Mouse (Mus musculus): ENCODE results near the gene Zfp280d. TPM values are rescaled to one million over a fixed set of nuclear protein-coding genes. Genes with fewer than 3 reads are reported as not detected.
"Not testable (repeated sequence)": the region's sequence is repeated elsewhere in the genome, so short reads cannot be mapped to it uniquely, and the experiment has no call there.

Zfp280d gene
- polyA plus RNA-seq, 1 experiment from 2014 or later, result 47.4 TPM

DNA sequence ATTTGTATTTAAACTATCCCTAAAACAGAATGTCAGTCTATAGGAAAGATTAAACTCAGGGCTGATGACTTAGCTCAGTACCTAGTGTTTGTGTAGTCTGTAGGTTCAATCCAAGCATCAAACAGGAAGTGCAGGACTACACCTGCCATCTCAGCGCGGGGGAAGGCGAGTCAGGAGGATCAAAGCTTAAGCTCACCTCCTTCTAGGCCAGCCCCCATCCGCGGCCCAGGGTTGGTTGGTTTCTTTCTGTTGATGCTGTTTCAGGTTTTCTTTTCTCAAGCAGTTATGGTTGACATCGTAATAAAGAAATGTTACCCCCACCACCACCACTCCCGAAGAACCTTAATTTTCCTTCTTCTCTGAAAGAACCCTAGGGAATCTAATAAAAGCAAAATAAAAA lies 111.1 kb downstream of the Zfp280d start:
- no peak overlapping the region for H3K27ac ChIP-seq (replicated peaks)
- H3K4me3 ChIP-seq, result no peak overlapping the region
- no peaks in the 10 kb centered on the region for H3K9me3 ChIP-seq (replicated peaks)
- H3K4me1 ChIP-seq, result no peaks in the 10 kb centered on the region
- WGBS, result 84% methylated on average over 7 of the region's 7 CpGs
- no peak for DNase-seq (ENCODE audit: low spot score)
- H3K27me3 ChIP-seq (ENCODE audit: low read depth, poor library complexity, severe bottlenecking), result no peaks in the 10 kb centered on the region
- H3K36me3 ChIP-seq, result no peaks in the 10 kb centered on the region

DNA sequence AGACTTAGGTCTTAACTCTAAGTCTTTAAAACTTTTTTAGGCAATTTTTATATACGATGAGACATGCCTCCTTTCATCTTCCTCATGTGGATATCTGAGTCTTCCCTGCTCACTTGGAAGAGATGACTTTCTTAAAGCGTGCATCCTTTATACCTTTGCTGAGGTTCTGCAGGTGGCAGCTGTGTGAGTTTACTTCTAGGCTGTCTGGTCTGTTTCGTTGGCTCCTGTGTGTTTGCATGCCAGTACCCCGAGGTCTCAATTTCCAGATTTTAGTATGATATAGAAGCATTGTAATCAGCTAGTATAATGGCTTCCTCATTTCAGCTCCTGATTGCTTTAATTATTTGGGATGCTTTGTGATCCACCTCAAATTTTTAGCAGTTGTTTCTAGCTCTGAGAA lies 114.3 kb downstream of the Zfp280d start:
- Histone ChIP-seq H3K27ac (replicated peaks) (no peak overlapping the region), H3K27me3 (ENCODE audit: low read depth, poor library complexity, severe bottlenecking) (no peaks in the 10 kb centered on the region), H3K4me1 (0 out of 2 replicates have a peak, but pooled peaks cover 3% of the 10 kb centered on the region), H3K4me3 (no peak overlapping the region), H3K9me3 (replicated peaks) (no peaks in the 10 kb centered on the region), H3K36me3 (no peaks in the 10 kb centered on the region)
- 91% methylated on average over 4 of the region's 4 CpGs for WGBS
- DNase-seq (ENCODE audit: low spot score), result no peak

DNA sequence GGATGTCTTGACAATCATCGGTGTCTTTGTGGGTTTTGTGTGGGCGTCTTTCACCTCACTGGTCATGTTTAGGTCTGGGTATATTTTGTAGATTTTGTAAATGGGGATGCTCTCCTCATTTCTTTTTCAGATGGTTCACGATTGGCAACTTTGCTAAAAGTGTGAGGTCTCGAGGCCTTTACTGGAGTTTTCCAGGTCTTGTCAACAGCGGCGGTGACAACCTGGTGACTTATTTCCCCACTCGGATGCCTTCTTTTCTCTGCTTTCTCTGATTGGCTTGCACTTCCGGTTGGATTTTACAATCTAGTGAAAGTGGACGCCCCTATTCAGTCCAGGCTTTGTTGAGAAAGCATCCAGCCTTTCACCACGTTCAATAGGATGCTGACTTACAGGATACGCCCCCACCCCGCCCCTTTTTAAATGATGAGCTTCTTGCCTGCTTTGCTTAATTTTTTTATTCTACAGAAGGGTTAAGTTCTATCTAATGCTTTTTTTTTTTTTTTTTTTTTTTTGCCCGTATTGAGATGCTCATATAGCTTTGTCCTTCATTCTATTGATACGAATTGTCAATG lies 114.9 kb downstream of the Zfp280d start:
- Histone ChIP-seq H3K4me1 (0 out of 2 replicates have a peak, but pooled peaks cover 3% of the 10 kb centered on the region), H3K4me3 (no peak overlapping the region), H3K9me3 (replicated peaks) (no peaks in the 10 kb centered on the region), H3K36me3 (no peaks in the 10 kb centered on the region), H3K27ac (replicated peaks) (no peak overlapping the region), H3K27me3 (ENCODE audit: low read depth, poor library complexity, severe bottlenecking) (no peaks in the 10 kb centered on the region)
- no peak for DNase-seq (ENCODE audit: low spot score)
- WGBS, result 70% methylated on average over 14 of the region's 14 CpGs

DNA sequence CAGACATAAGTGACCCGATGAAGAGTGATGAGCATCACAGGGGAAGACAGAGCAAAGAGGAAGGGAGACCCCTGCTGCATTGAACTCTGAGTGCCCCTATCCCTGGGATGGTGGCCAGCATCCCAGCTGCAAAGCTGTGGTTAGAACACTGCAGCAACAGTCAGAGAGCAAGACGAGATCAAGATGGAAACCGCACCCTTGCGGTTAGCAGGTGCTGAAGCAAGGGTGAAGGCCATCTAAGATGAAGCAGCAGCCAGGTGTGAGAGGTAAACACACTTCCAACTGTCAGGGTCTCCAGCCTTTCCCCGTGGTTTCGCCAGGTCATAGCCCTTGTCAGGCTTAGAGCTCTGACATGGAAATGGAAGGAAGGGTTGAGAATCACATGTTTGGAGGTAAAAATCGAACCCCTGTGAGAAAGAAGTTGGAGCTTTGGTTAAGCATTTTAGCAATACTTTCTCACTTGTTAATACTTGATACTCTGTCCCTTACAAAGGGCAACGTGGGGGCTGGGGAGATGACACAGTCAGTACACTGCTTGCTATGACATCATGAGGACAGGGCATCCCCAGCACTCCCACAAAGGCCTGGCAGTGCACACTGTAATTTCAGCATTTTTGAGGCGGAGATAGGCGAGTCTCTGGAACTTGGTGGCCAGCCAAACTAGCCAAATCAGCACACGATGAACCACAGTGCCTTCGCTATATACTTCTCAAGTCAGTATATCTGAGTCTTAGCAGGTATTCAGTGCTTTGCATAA lies 115.8 kb downstream of the Zfp280d start:
- Histone ChIP-seq H3K9me3 (replicated peaks) (no peaks in the 10 kb centered on the region), H3K4me1 (0 out of 2 replicates have a peak, but pooled peaks cover 3% of the 10 kb centered on the region), H3K27ac (replicated peaks) (no peak overlapping the region), H3K36me3 (no peaks in the 10 kb centered on the region), H3K27me3 (ENCODE audit: low read depth, poor library complexity, severe bottlenecking) (no peaks in the 10 kb centered on the region), H3K4me3 (no peak overlapping the region)
- DNase-seq (ENCODE audit: low spot score), result no peak
- WGBS, result 88% methylated on average over 12 of the region's 12 CpGs

DNA sequence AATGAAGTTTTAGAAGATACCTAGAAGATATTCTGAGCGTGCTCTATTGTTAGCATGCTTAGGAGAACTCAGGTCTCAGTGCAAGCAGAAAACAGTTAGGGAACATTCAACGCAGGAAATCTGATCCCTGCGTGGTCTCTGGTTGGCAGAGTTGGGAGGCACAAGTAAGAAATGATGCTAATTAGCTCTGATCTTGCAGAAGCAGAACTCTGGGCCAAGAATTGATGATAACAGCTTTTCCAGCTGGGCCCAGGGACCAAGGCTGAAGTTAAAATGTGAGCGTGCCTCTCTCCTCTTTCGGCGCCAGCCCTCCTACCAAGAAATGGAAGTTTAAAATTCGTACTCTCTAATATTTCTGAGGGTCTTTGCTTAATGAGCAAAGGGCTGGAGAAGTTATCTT lies 118.0 kb downstream of the Zfp280d start:
- Histone ChIP-seq H3K36me3 (no peaks in the 10 kb centered on the region), H3K4me1 (0 out of 2 replicates have a peak, but pooled peaks cover 3% of the 10 kb centered on the region), H3K27me3 (ENCODE audit: low read depth, poor library complexity, severe bottlenecking) (no peaks in the 10 kb centered on the region), H3K4me3 (no peak overlapping the region), H3K9me3 (replicated peaks) (no peaks in the 10 kb centered on the region), H3K27ac (replicated peaks) (no peak overlapping the region)
- DNase-seq (ENCODE audit: low spot score), result no peak
- WGBS, result 91% methylated on average over 7 of the region's 7 CpGs

DNA sequence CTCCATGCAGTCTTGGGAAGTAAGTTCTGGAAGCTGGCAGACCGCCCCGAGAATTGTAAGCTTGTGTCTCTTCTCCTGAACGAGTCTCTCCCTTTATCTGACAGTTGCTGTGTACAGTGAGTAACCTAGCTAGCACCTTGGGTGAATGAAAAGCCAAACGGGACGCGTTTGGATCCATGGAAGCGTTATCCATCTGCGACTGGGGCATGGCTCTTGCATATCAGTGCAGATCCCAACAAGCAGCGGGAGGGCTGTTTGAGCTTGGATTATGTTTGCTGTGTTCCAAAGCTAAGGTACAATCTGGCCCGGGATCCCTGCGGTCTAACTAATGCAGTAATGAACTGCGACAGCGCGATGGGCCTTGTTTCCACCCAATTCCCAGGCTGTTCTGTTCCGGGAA lies 118.6 kb downstream of the Zfp280d start:
- WGBS, result 84% methylated on average over 15 of the region's 15 CpGs
- 0 out of 2 replicates have a peak, but pooled peaks cover 3% of the 10 kb centered on the region for H3K4me1 ChIP-seq
- H3K36me3 ChIP-seq, result no peaks in the 10 kb centered on the region
- no peak for DNase-seq (ENCODE audit: low spot score)
- H3K4me3 ChIP-seq, result no peak overlapping the region
- no peaks in the 10 kb centered on the region for H3K27me3 ChIP-seq (ENCODE audit: low read depth, poor library complexity, severe bottlenecking)
- H3K9me3 ChIP-seq (replicated peaks), result no peaks in the 10 kb centered on the region
- no peak overlapping the region for H3K27ac ChIP-seq (replicated peaks)

DNA sequence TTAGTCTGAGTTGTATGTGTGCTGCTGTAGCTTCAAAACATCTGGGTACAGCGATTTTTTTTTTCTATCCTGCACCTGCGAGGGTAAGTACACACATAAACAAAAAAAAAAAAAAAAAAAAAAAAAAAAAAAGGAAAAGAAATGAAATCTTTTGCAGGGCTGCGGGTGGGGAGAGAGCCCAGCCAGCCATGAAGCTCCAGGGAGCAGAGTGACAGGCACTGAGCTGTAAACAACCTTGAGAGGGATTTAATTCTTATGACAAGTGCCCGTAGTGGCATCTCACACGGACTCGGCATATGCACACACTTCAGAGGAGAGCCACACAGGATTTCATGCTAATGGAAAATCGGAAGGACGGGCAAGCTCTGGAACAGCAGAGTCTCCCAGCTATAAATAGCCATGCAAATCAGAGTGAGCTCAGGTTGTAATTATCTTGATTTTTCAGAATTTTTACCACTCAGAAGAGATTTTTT lies 119.2 kb downstream of the Zfp280d start:
- Histone ChIP-seq H3K9me3 (replicated peaks) (no peaks in the 10 kb centered on the region), H3K4me3 (no peak overlapping the region), H3K4me1 (0 out of 2 replicates have a peak, but pooled peaks cover 3% of the 10 kb centered on the region), H3K27ac (replicated peaks) (no peak overlapping the region), H3K27me3 (ENCODE audit: low read depth, poor library complexity, severe bottlenecking) (no peaks in the 10 kb centered on the region), H3K36me3 (no peaks in the 10 kb centered on the region)
- DNase-seq (ENCODE audit: low spot score), result no peak
- WGBS, result 72% methylated on average over 8 of the region's 8 CpGs

DNA sequence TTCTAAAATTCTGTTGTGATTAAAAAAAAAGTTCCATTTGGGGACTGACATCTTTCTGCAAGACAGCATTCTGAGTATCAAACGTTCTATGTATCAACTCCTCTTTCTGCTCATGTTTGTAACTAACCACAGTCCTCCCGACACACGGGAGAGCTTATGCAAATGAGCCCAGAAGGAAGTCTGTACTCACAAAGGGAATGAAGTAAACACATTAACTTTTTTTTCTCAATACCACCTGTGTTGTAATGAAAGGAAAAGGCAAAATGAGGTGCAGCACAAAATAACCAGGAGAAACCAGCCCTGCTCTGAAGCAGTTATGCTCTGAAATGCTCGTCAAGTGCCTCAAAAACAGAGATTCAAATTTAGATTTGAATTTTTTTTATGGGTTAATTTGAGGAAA lies 125.5 kb downstream of the Zfp280d start:
- Histone ChIP-seq H3K9me3 (replicated peaks) (no peaks in the 10 kb centered on the region), H3K36me3 (no peaks in the 10 kb centered on the region), H3K27me3 (ENCODE audit: low read depth, poor library complexity, severe bottlenecking) (no peaks in the 10 kb centered on the region), H3K4me1 (no peaks in the 10 kb centered on the region), H3K27ac (replicated peaks) (no peak overlapping the region), H3K4me3 (no peak overlapping the region)
- no peak for DNase-seq (ENCODE audit: low spot score)
- 40% methylated on average over 4 of the region's 4 CpGs for WGBS

DNA sequence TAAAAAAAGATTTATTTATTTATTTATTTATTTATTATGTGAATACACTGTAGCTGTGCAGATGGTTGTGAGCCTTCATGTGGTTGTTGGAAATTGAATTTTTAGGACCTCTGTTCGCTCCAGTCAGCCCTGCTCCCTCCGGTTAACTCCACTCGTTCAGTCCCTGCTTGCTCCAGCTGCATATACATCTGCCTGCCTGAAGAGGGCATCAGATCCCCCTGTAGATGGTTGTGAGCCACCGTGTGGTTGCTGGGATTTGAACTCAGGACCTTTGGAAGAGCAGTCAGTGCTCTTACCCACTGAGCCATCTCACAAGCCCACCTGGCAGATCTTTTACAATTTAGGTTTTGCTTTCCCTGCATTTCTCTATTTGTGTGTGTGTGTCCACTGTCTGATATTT lies 127.1 kb downstream of the Zfp280d start:
- H3K27me3 ChIP-seq (ENCODE audit: low read depth, poor library complexity, severe bottlenecking); H3K27ac ChIP-seq (replicated peaks); H3K36me3 ChIP-seq; H3K4me3 ChIP-seq; H3K9me3 ChIP-seq (replicated peaks); H3K4me1 ChIP-seq; DNase-seq (ENCODE audit: low spot score): not testable (repeated sequence)
- 75% methylated on average over 4 of the region's 4 CpGs for WGBS

DNA sequence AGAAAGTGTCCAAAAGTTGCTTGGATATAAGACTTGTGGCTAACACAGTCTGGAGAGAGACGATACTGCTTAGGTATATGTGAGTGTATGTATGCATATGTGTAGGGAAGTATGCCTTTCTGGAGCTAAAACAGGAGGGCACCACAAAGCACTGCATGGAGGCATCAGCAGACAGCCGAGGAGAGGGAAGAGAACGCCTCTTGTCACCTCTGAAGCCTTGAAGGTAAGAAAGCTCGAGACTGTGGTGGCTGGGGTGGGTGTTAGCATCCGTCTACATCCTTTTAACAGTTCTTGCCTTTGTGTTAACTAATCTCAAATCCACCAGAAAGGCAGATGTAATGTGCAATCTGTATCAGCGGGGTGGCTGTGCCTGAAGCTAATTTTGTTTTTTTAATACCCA lies 128.8 kb downstream of the Zfp280d start:
- DNase-seq (ENCODE audit: low spot score), result no peak
- WGBS, result 81% methylated on average over 6 of the region's 6 CpGs

DNA sequence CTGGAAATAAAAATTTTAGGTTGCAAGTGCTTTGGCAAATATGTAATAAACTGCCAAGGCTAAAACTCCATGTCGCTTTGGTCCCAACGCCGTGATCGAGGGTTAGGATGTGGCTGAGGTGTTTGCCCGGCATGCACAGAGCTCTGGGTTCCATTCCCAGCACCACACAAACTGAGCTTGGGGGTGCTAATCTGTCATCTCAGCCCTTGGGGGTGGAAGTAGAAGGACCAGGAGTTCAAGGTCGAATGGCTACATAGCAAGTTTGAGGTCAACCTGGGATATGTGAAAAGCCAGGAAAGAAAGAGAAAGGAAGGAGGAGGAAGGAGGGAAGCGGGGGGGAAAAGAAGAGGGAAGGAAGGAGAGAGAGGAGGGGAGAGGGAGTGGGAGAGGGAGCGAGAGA lies 129.8 kb downstream of the Zfp280d start:
- Histone ChIP-seq H3K4me1 (peaks cover 11% of the 10 kb centered on the region), H3K27me3 (ENCODE audit: low read depth, poor library complexity, severe bottlenecking) (no peaks in the 10 kb centered on the region), H3K9me3 (replicated peaks) (no peaks in the 10 kb centered on the region), H3K36me3 (no peaks in the 10 kb centered on the region), H3K4me3 (no peak overlapping the region), H3K27ac (replicated peaks) (no peak overlapping the region)
- WGBS, result 87% methylated on average over 8 of the region's 8 CpGs
- no peak for DNase-seq (ENCODE audit: low spot score)

More for the DNA sequence above, 128.8 kb downstream of the Zfp280d start:
- H3K4me3 ChIP-seq, result no peak overlapping the region
- peaks cover 6% of the 10 kb centered on the region; the same call in 1 of the 2 replicates for H3K4me1 ChIP-seq
- no peaks in the 10 kb centered on the region for H3K27me3 ChIP-seq (ENCODE audit: low read depth, poor library complexity, severe bottlenecking)
- no peak overlapping the region for H3K27ac ChIP-seq (replicated peaks)
- H3K36me3 ChIP-seq, result no peaks in the 10 kb centered on the region
- H3K9me3 ChIP-seq (replicated peaks), result no peaks in the 10 kb centered on the region

DNA sequence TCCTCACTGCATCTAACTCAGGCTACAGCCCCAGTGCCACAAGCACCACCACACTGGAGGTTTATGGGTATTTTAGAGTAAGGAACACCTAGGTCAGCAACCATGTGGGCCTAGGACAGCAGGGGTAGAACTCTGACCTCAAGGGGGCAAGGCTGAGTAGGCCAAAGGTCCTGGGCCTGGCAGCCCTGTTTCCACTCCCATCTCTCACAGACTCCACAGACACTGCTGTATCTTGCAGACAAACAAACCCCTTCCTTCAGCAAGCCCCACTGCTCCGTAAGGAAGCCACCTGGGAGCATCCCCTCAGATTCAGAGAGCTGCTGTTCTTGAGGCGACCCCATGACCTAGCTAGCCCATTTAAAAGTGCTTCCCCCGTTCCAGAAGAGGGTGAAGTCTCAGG lies 130.3 kb downstream of the Zfp280d start:
- H3K27me3 ChIP-seq (ENCODE audit: low read depth, poor library complexity, severe bottlenecking), result no peaks in the 10 kb centered on the region
- H3K27ac ChIP-seq (replicated peaks), result no peak overlapping the region
- H3K36me3 ChIP-seq, result no peaks in the 10 kb centered on the region
- H3K4me1 ChIP-seq, result peaks cover 16% of the 10 kb centered on the region
- 73% methylated on average over 3 of the region's 3 CpGs for WGBS
- no peak for DNase-seq (ENCODE audit: low spot score)
- no peaks in the 10 kb centered on the region for H3K9me3 ChIP-seq (replicated peaks)
- no peak overlapping the region for H3K4me3 ChIP-seq

DNA sequence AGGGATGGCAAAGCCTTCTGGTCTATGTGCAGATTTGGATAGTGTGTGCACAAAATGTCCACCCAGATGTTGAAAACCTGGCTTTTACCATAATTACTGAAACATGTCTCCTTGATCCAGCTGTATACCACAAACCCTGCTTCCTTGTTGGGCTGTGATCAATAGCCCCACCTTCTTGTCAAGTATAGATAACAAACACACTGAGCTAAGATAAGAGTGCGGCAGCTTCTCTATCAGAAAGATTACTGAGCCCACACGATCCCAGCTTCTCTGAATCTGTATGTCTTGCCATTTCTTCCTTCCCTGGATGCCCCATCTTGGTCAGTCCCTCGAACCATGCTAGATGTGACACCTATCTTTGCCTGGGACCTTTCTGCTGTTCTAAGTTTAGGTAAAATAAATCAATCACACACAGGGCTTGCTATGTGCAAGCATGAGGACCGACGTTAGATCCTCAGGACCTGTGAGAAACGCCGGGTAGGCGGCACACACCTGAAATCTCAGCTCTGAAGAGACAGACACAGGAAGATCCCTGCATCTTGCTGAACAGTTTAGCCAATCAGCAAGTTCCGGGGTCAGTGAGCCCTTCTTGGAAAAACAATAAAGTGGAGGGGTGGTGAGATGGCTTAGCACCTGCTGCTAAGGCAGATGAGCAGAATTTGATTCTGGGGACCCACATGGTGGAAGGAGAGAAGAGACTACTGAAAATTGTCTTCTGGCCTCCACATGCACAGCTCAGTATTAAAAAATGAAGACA lies 131.4 kb downstream of the Zfp280d start:
- no peaks in the 10 kb centered on the region for H3K27me3 ChIP-seq (ENCODE audit: low read depth, poor library complexity, severe bottlenecking)
- H3K36me3 ChIP-seq, result no peaks in the 10 kb centered on the region
- H3K4me3 ChIP-seq, result no peak overlapping the region
- no peaks in the 10 kb centered on the region for H3K9me3 ChIP-seq (replicated peaks)
- no peak for DNase-seq (ENCODE audit: low spot score)
- H3K27ac ChIP-seq (replicated peaks), result no peak overlapping the region
- 92% methylated on average over 9 of the region's 9 CpGs for WGBS
- peaks cover 17% of the 10 kb centered on the region for H3K4me1 ChIP-seq
